Mouse (Mus musculus) stomach, postnatal 0 days (tissue): ENCODE measurements around the gene Kif26b. TPM values are rescaled to one million over a fixed set of nuclear protein-coding genes. Genes with fewer than 3 reads are reported as not detected.
A peak's percentile ranks its signal among the peaks of the same experiment; 100 is the strongest.

Experiments
- ATAC-seq: fragments of 200-750 bp; cut with Nextera tagmentation; 2 replicates; pipeline ENCODE4 v1.8.0; 2017; ENCODE audit not compliant: low FRiP score, low TSS enrichment
- DNase-seq: peaks from one replicate; pipeline ENCODE4 v3.0.0-alpha.2; 2016; ENCODE audit warnings: low spot score
- H3K27ac ChIP-seq: fragments of 300-500 bp; sonication (generic); replicated peaks from 2 replicates; pipeline ENCODE4 v1.5.1; 2014; ENCODE audit warnings: mild to moderate bottlenecking, control low read depth
- H3K27me3 ChIP-seq: fragments of 300-500 bp; sonication (generic); 2 replicates; pipeline ENCODE4 v1.6.1; 2014; ENCODE audit warnings: low read length; ENCODE audit not compliant: control insufficient read depth, insufficient read depth
- H3K36me3 ChIP-seq: fragments of 300-500 bp; sonication (generic); 2 replicates; pipeline ENCODE4 v1.6.1; 2014; ENCODE audit warnings: low read length, mixed read lengths; ENCODE audit not compliant: control insufficient read depth, insufficient read depth
- H3K4me1 ChIP-seq: fragments of 300-500 bp; sonication (generic); replicated peaks from 2 replicates; pipeline ENCODE4 v1.6.1; 2014; ENCODE audit warnings: antibody characterized with exemption; ENCODE audit not compliant: control insufficient read depth, insufficient read depth
- H3K4me2 ChIP-seq: fragments of 300-500 bp; sonication (generic); replicated peaks from 2 replicates; pipeline ENCODE4 v1.6.1; 2014; ENCODE audit warnings: low read depth, mild to moderate bottlenecking, control low read depth, moderate library complexity
- H3K4me3 ChIP-seq: fragments of 300-500 bp; sonication (generic); 2 replicates; pipeline ENCODE4 v1.5.1; 2014; ENCODE audit warnings: low read depth, low read length, control low read depth
- H3K9ac ChIP-seq: fragments of 300-500 bp; sonication (generic); 2 replicates; pipeline ENCODE4 v1.6.1; 2014; ENCODE audit warnings: mild to moderate bottlenecking, low read length, control low read depth, mixed read lengths
- H3K9me3 ChIP-seq: fragments of 300-500 bp; sonication (generic); 2 replicates; pipeline ENCODE4 v1.6.1; 2016; ENCODE audit warnings: low read length; ENCODE audit not compliant: control insufficient read depth
- CTCF ChIP-seq: IDR thresholded peaks from 2 replicates; pipeline ENCODE4 v1.5.1; 2016; ENCODE audit warnings: antibody characterized with exemption, low read depth, mild to moderate bottlenecking, moderate library complexity
- EP300 ChIP-seq: optimal IDR thresholded peaks from 2 replicates; pipeline ENCODE3; 2016; ENCODE audit warnings: antibody characterized with exemption
- WGBS: fragments of 180-500 bp; shearing (Covaris S2); extraction: QIAGEN DNeasy Blood & Tissue Kit; methylation state at CpG from one replicate; pipeline ENCODE4 v1.1.7; 2014; 5-methylcytosine and 5-hydroxymethylcytosine counted together
- polyA plus RNA-seq: library from polyadenylated mRNA; unstranded; fragments of >200 nt; fragmentation: Nextera tagmentation; extraction: Ambion mirVana; gene quantifications from 2 replicates; pipeline ENCODE4 v1.2.1, GENCODE M21; 2015

Kif26b gene
- polyA plus RNA-seq, 1 experiment from 2014 or later = 0.69 TPM

DNA sequence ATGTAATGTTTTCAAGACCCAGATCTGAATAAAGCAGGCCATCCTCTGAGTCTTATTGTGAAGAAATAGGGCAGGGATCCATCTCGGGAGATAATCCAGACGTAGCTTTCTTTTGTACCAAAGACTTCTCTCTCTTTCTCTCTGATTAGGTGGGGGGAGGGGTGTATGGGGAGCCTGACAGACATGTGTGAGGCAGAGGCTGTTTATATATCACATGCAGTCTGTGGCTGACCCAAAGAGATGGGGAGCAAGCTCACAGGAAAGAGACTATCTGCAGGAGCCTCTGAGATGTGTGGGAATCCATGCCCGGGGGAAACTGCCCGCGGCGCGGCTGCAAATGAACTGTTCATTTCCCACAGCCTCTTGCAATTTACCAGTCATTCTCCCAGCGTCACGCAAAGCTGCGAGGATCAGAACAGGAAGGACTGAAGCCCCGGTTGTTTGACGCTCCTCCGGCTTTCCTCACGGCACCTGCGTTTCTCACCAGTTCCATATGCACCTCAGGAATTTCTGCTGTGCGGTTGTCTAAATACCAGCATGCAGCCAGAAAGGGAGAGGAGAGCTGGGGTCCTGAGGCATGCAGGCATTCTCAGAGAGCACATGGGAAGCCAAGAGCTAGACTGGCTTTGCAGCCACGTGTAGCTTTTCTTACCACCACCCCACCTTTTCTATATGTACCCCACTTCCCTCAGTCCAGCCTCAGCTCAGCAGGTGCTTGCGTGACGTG is 105.6 kb downstream of the Kif26b start:
- H3K9ac ChIP-seq = no peak overlapping the region
- DNase-seq = no peak
- H3K4me1 ChIP-seq = no peaks in the 10 kb centered on the region
- H3K9me3 ChIP-seq = no peaks in the 10 kb centered on the region
- no peak overlapping the region for H3K4me3 ChIP-seq
- 47% methylated on average over 19 of the region's 19 CpGs for WGBS
- no peak for TF ChIP-seq CTCF
- no peak for TF ChIP-seq EP300
- no peak overlapping the region for H3K27ac ChIP-seq
- no peaks in the 10 kb centered on the region for H3K36me3 ChIP-seq
- ATAC-seq = no peak
- peak overlapping the region; percentile 23; the same call in 1 of the 2 replicates for H3K4me2 ChIP-seq
- no peaks in the 10 kb centered on the region for H3K27me3 ChIP-seq

DNA sequence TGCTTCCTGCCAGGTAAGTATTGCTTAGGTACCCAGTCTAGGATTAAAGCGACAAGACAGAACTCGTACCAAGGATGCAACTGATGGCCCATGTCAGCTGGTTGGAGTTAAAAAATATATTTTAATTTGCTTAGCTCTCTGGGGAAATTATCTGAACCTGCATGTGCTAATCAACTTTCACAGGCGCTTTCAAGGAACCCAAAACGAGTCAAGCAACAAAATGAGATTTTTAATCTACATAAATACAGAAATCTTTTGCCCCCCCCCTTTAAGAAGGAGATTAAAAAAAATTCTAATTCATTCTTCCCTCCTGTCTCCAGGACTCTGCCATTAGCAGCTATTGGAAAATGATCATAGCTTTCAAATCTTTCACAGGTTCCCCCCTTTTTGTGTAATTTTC is 106.5 kb downstream of the Kif26b start:
- Histone ChIP-seq H3K4me1 (no peaks in the 10 kb centered on the region), H3K9ac (no peak overlapping the region), H3K36me3 (no peaks in the 10 kb centered on the region), H3K27me3 (no peaks in the 10 kb centered on the region), H3K27ac (no peak overlapping the region), H3K4me3 (no peak overlapping the region), H3K9me3 (no peaks in the 10 kb centered on the region), H3K4me2 (no peak overlapping the region)
- no peak for ATAC-seq
- TF ChIP-seq CTCF (no peak), EP300 (no peak)
- 83% methylated on average over 4 of the region's 4 CpGs for WGBS
- DNase-seq = no peak

DNA sequence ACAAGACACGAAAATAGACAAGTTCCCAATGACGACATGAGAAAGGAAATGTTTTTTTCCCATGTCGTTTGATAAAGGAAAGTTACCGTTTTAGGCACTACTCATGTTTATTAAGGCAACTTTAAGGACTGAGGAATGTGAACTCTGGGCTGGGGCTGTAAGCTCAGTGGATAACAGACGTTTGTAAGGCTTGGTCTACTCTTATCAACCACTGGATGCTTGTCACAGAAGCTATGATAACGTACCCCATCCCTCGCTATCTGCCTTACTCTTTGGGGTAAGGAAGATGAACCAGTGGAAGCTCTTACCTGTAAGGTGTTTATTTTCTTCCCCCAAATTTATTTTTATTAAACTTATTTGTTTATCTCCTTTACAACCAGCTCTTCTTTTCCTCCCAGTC is 108.4 kb downstream of the Kif26b start:
- H3K4me1 ChIP-seq = no peaks in the 10 kb centered on the region
- ATAC-seq = no peak
- H3K9me3 ChIP-seq = no peaks in the 10 kb centered on the region
- H3K27ac ChIP-seq = no peak overlapping the region
- no peak for DNase-seq
- TF ChIP-seq EP300 (no peak), CTCF (no peak)
- no peak overlapping the region for H3K4me3 ChIP-seq
- no peaks in the 10 kb centered on the region for H3K36me3 ChIP-seq
- H3K27me3 ChIP-seq = no peaks in the 10 kb centered on the region
- H3K4me2 ChIP-seq = no peak overlapping the region
- H3K9ac ChIP-seq = no peak overlapping the region
- 73% methylated on average over 7 of the region's 7 CpGs for WGBS

DNA sequence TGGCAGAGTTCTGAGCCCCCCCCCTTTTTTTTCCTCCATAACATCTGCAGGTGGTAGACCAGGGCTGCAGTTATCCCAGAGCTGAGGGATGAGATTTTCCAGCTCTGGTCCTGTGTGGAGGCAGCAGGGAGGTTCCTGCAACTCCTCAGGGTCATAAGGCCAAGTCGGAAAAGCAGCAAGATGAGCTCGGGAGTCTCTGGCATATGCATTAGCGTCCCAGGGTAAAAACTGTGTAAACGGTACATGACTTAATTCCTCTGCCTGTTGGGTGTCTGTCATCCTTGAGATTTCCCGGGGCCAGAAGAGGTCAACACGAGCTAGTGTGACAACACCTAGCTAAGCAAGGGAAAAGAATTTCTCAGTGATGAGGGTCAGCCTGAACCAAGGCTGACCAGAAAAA is 111.0 kb downstream of the Kif26b start:
- no peaks in the 10 kb centered on the region for H3K27me3 ChIP-seq
- no peak overlapping the region for H3K4me2 ChIP-seq
- DNase-seq (no peak), ATAC-seq (no peak)
- no peaks in the 10 kb centered on the region for H3K36me3 ChIP-seq
- no peak for TF ChIP-seq EP300
- H3K9me3 ChIP-seq = no peaks in the 10 kb centered on the region
- H3K9ac ChIP-seq = no peak overlapping the region
- no peak overlapping the region for H3K27ac ChIP-seq
- WGBS = 45% methylated on average over 6 of the region's 6 CpGs
- no peak overlapping the region for H3K4me3 ChIP-seq
- H3K4me1 ChIP-seq = no peaks in the 10 kb centered on the region

DNA sequence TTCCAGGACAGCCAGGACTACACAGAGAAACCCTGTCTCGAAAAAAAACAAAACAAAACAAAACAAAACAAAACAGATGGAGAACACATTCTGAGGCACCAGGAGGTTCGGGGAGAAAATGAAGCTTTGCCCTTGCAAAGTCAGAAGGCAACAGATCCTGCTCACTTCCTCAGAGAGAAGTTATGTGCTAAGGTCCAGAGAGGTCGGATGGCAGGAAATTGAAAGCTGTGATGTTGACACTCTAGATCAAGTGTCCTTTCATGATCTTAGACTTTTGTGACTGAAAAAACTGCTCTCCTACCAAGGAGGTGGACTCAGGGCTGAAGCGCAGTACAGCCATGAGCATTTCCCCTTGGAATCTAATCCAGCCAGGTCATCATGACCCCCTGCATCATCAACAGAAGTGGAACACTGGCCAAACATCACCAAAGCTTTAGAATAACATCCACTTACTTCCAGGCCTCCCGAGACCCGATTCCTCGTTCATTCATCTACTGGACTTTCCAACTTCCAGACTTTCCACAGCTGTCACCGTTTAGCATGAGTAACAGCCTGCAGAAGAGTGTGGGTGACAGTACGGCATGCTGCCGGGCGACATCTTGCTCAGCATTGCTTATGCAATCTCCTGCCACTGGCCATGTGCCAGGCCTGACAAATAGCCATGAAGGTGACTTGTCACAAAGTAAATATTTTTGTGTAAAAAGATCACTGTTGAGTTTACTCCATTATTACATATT is 112.0 kb downstream of the Kif26b start:
- Histone ChIP-seq H3K27me3 (no peaks in the 10 kb centered on the region), H3K4me2 (no peak overlapping the region), H3K9me3 (no peaks in the 10 kb centered on the region), H3K4me1 (no peaks in the 10 kb centered on the region), H3K36me3 (no peaks in the 10 kb centered on the region), H3K4me3 (no peak overlapping the region), H3K27ac (no peak overlapping the region), H3K9ac (no peak overlapping the region)
- WGBS = 45% methylated on average over 11 of the region's 11 CpGs
- TF ChIP-seq CTCF (no peak), EP300 (no peak)
- no peak for ATAC-seq
- DNase-seq = peak; percentile 43

DNA sequence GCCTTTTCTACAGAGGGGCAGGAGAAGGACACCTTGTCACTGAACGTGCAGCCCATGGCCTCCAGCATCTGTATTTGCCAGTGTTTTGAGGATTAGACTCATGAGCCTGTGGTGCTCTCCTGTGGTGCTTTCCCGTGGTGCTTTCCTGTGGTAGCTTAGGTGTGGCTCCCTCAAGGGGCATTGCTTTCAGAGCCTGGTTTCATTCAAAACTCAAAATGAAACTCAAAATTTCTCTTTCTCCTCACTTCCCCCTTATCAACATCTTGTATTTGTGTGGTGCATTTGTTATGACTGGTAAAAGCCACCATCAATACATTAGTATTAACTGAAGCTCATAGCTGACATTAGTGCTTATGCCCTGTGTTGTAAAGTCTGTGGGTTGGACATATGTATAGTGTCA is 112.9 kb downstream of the Kif26b start:
- no peak for TF ChIP-seq EP300
- no peak for TF ChIP-seq CTCF
- DNase-seq = no peak
- no peaks in the 10 kb centered on the region for H3K27me3 ChIP-seq
- ATAC-seq = no peak
- no peak overlapping the region for H3K27ac ChIP-seq
- WGBS = 75% methylated on average over 2 of the region's 2 CpGs
- H3K4me2 ChIP-seq = no peak overlapping the region
- H3K4me3 ChIP-seq = no peak overlapping the region
- no peaks in the 10 kb centered on the region for H3K9me3 ChIP-seq
- H3K4me1 ChIP-seq = no peaks in the 10 kb centered on the region
- no peaks in the 10 kb centered on the region for H3K36me3 ChIP-seq
- no peak overlapping the region for H3K9ac ChIP-seq
